Mouse (Mus musculus) MEL (cell line): Measurements from ENCODE around the gene Sfn.

Experiments
- GABPA ChIP-seq: IDR thresholded peaks from 2 replicates; pipeline ENCODE4 v1.6.1; 2012; ENCODE audit warnings: low read depth, mild to moderate bottlenecking, inconsistent platforms, low read length, improper control_type of control experiment, moderate library complexity
- MXI1 ChIP-seq: IDR thresholded peaks from 2 replicates; pipeline ENCODE4 v1.6.1; 2011; ENCODE audit warnings: mild to moderate bottlenecking, low read depth, low read length, improper control_type of control experiment
- POLR2AphosphoS2 ChIP-seq: IDR thresholded peaks from 2 replicates; pipeline ENCODE4 v1.6.1; 2011; ENCODE audit warnings: low read length, improper control_type of control experiment
- UBTF ChIP-seq: IDR thresholded peaks from 2 replicates; pipeline ENCODE4 v1.6.1; 2012; ENCODE audit warnings: low read depth, mild to moderate bottlenecking, inconsistent platforms, low read length, improper control_type of control experiment, moderate library complexity, borderline replicate concordance; ENCODE audit not compliant: insufficient read depth

DNA sequence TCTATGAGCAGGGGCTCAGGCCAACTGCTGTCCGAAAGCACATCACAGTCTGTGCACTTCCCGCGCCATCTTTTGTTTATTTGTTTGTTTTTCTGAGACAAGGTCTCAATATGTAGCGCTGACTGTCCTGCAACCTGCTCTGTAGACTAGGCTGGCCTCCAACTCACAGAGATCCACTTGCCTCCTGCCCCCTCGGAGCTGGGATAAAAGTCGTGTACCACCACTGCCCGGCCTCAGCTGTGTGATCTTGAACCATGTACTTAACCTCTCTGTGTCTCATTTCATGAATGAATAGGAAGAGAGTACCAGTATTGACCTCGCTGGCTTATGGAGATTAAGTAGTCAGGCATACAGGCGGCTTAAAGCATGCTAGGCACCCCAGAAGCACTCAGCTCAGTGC lies 24.7 kb upstream of the Sfn start:
- TF ChIP-seq POLR2AphosphoS2 (no peak), UBTF (no peak), GABPA (no peak), MXI1 (no peak)
